18 mouse cellular contexts compared by ENCODE assay signal in genomic region chr14:73057764-73058163, GRCm38 (mm10). TPM values are rescaled to one million over a fixed set of nuclear protein-coding genes. Genes with fewer than 3 reads are reported as not detected.
DNase-seq lines count a peak whose midpoint lies in the region; ATAC-seq and TF ChIP-seq lines count a peak whose summit lies in the region.
"Had no signal": no experiment of that assay in that cellular context is flagged by ENCODE, and none has a peak within 500 bp of the region (broad histone marks: within the 10 kb centered on the region; RNA-seq: fewer than 3 reads in every experiment).

No protein-coding gene starts in this region.

- no peaks in the 10 kb centered on the region for H3K36me3 ChIP-seq in forebrain, postnatal 0 days (ENCODE audit: insufficient read depth)
- H3K36me3 ChIP-seq in forebrain, embryonic 16.5 days (ENCODE audit: control insufficient read depth, insufficient read depth) = no peaks in the 10 kb centered on the region
- H3K36me3 ChIP-seq in kidney, postnatal 0 days (ENCODE audit: insufficient read depth, low read length) = no peaks in the 10 kb centered on the region
- H3K36me3 ChIP-seq: heart, embryonic 12.5 days; hindbrain, embryonic 10.5 days; intestine, embryonic 15.5 days; liver, embryonic 13.5 days; neural tube, embryonic 13.5 days; stomach, embryonic 15.5 days had no signal

- no peak for TF ChIP-seq CTCF in forebrain, postnatal 0 days (IDR thresholded peaks at IDR 0.05; ENCODE audit: low read depth)
- no peak for TF ChIP-seq CTCF in kidney, postnatal 0 days (IDR thresholded peaks at IDR 0.05; ENCODE audit: low read depth)

- H3K9me3 ChIP-seq in forebrain, postnatal 0 days (ENCODE audit: low read length) = no peaks in the 10 kb centered on the region
- no peaks in the 10 kb centered on the region for H3K9me3 ChIP-seq in forebrain, embryonic 16.5 days (ENCODE audit: control insufficient read depth, low read length)
- H3K9me3 ChIP-seq in kidney, postnatal 0 days (replicated peaks; ENCODE audit: low read length) = no peaks in the 10 kb centered on the region
- H3K9me3 ChIP-seq: heart, embryonic 12.5 days; intestine, embryonic 15.5 days; liver, embryonic 13.5 days; neural tube, embryonic 13.5 days; stomach, embryonic 15.5 days had no signal

- no peak overlapping the region for H3K27ac ChIP-seq in forebrain, postnatal 0 days (ENCODE audit: low read depth, low read length)
- H3K27ac ChIP-seq in forebrain, embryonic 16.5 days (ENCODE audit: low read length) = no peak overlapping the region
- H3K27ac ChIP-seq in kidney, postnatal 0 days = no peak overlapping the region
- H3K27ac ChIP-seq: hindbrain, embryonic 10.5 days; intestine, embryonic 15.5 days; liver, embryonic 13.5 days; macrophage; neural tube, embryonic 13.5 days; stomach, embryonic 15.5 days had no signal

- no peak overlapping the region for H3K9ac ChIP-seq in forebrain, postnatal 0 days
- H3K9ac ChIP-seq in forebrain, embryonic 16.5 days (replicated peaks; ENCODE audit: low read depth, low read length) = no peak overlapping the region
- H3K9ac ChIP-seq in kidney, postnatal 0 days (ENCODE audit: low read depth, low read length) = no peak overlapping the region
- H3K9ac ChIP-seq: heart, embryonic 12.5 days; intestine, embryonic 15.5 days; liver, embryonic 13.5 days; neural tube, embryonic 13.5 days; stomach, embryonic 15.5 days had no signal

- H3K4me3 ChIP-seq in forebrain, postnatal 0 days (ENCODE audit: low read depth, low read length) = no peak overlapping the region
- no peak overlapping the region for H3K4me3 ChIP-seq in forebrain, embryonic 16.5 days (replicated peaks; ENCODE audit: low read length)
- no peak overlapping the region for H3K4me3 ChIP-seq in kidney, postnatal 0 days (replicated peaks; ENCODE audit: low read depth, low read length)
- H3K4me3 ChIP-seq: heart, embryonic 12.5 days; hindbrain, embryonic 10.5 days; intestine, embryonic 15.5 days; liver, embryonic 13.5 days; neural tube, embryonic 13.5 days; stomach, embryonic 15.5 days had no signal

- no peak for ATAC-seq in forebrain, postnatal 0 days
- no peak for ATAC-seq in forebrain, embryonic 16.5 days
- no peak for ATAC-seq in kidney, postnatal 0 days (replicated peaks; ENCODE audit: low FRiP score, low read depth)
- ATAC-seq: intestine, embryonic 15.5 days had no signal

- H3K4me1 ChIP-seq in forebrain, postnatal 0 days (ENCODE audit: insufficient read depth) = no peaks in the 10 kb centered on the region
- no peaks in the 10 kb centered on the region for H3K4me1 ChIP-seq in forebrain, embryonic 16.5 days (replicated peaks; ENCODE audit: control insufficient read depth, insufficient read depth, low read length)
- no peaks in the 10 kb centered on the region for H3K4me1 ChIP-seq in kidney, postnatal 0 days (replicated peaks; ENCODE audit: insufficient read depth, low read length)
- H3K4me1 ChIP-seq: heart, embryonic 12.5 days; hindbrain, embryonic 10.5 days; intestine, embryonic 15.5 days; liver, embryonic 13.5 days; neural tube, embryonic 13.5 days; stomach, embryonic 15.5 days had no signal

- peak; percentile 1 for DNase-seq in forebrain, postnatal 0 days
- DNase-seq in kidney, postnatal 0 days (ENCODE audit: low spot score) = peak; percentile 14
- DNase-seq in kidney, postnatal 10 days = no peak
- peak; percentile 52 for DNase-seq in CD4-positive, CD25-positive, alpha-beta regulatory T cell, adult 2 months (ENCODE audit: low read depth, low spot score)
- DNase-seq in lung, postnatal 25 days (ENCODE audit: low spot score) = peak; percentile 10
- DNase-seq in layer of hippocampus, postnatal 14 days (ENCODE audit: low spot score in 2 of 2) = no peak
- no peak for DNase-seq in right cerebral cortex, postnatal 10 days (ENCODE audit: low spot score in 2 of 2)
- DNase-seq: adrenal gland, postnatal 14 days; cerebellum, adult 9-10 months; liver, embryonic 13.5 days had no signal

- H3K27me3 ChIP-seq in forebrain, postnatal 0 days (ENCODE audit: insufficient read depth, low read length) = no peaks in the 10 kb centered on the region
- H3K27me3 ChIP-seq in forebrain, embryonic 16.5 days (replicated peaks; ENCODE audit: control insufficient read depth, insufficient read depth, low read length) = no peaks in the 10 kb centered on the region
- H3K27me3 ChIP-seq in kidney, postnatal 0 days (ENCODE audit: insufficient read depth, low read length) = no peaks in the 10 kb centered on the region
- H3K27me3 ChIP-seq: intestine, embryonic 15.5 days; liver, embryonic 13.5 days; neural tube, embryonic 13.5 days; stomach, embryonic 15.5 days had no signal

- 57% methylated on average over 10 of the region's 10 CpGs for WGBS in forebrain, postnatal 0 days
- 64% methylated on average over 10 of the region's 10 CpGs for WGBS in forebrain, embryonic 16.5 days
- WGBS in kidney, postnatal 0 days = 64% methylated on average over 10 of the region's 10 CpGs

- H3K4me2 ChIP-seq in forebrain, postnatal 0 days (ENCODE audit: low read depth) = no peak overlapping the region
- no peak overlapping the region for H3K4me2 ChIP-seq in forebrain, embryonic 16.5 days (ENCODE audit: low read length)
- H3K4me2 ChIP-seq in kidney, postnatal 0 days (ENCODE audit: low read length) = no peak overlapping the region
- H3K4me2 ChIP-seq: heart, embryonic 12.5 days; intestine, embryonic 15.5 days; liver, embryonic 13.5 days; neural tube, embryonic 13.5 days; stomach, embryonic 15.5 days had no signal

RNA-seq across cellular contexts. Expression of gene Cysltr2, which starts 8.8 kb away (rescaled TPM):
- 0.38 and 0.62 TPM in 2 replicates for total RNA-seq in forebrain, postnatal 0 days (2014; rRNA removed)
- polyA plus RNA-seq in forebrain, postnatal 0 days (2015; fragmentation: Nextera tagmentation; extraction: Ambion mirVana) = 0.30 and 0.64 TPM in 2 replicates
- 0.24 TPM in 1 of 2 replicates, not detected in the other for polyA plus RNA-seq in forebrain, embryonic 16.5 days (2015; fragmentation: Nextera tagmentation; extraction: Ambion mirVana)
- polyA plus RNA-seq in kidney, postnatal 0 days (2015; fragmentation: Nextera tagmentation; extraction: Ambion mirVana) = 0.21 and 0.54 TPM in 2 replicates
- 1 to 10 TPM; 1.6 TPM for total RNA-seq in layer of hippocampus, postnatal 14 days (2021)
- polyA plus RNA-seq: C2C12; heart, embryonic 12.5 days; hindbrain, embryonic 10.5 days; stomach, embryonic 15.5 days had no signal

Comparison
In these comparisons a context has a peak if more than half of its experiments do, and no peak if none do; other contexts are left out.
1. DNase-seq: peak in forebrain, postnatal 0 days (single experiment), kidney, postnatal 0 days (single experiment), CD4-positive, CD25-positive, alpha-beta regulatory T cell, adult 2 months (single experiment) and lung, postnatal 25 days (single experiment); none in kidney, postnatal 10 days (single experiment), layer of hippocampus, postnatal 14 days (0 of 2) and right cerebral cortex, postnatal 10 days (0 of 2).